Mouse (Mus musculus) bone marrow, adult 2 months (tissue): Measurements from ENCODE around the gene Gm28051.

ENCODE experiments used
- CTCF ChIP-seq: fragments of 200-500 bp; IDR thresholded peaks from 2 replicates; pipeline ENCODE4 v1.5.1; 2011; ENCODE audit warnings: low read length, control low read depth; ENCODE audit not compliant: control insufficient read depth, insufficient read depth
- POLR2A ChIP-seq: fragments of 200-500 bp; IDR thresholded peaks from 2 replicates; pipeline ENCODE4 v1.6.1; 2011; ENCODE audit warnings: low read depth, mild to moderate bottlenecking, control low read depth, low read length, borderline replicate concordance; ENCODE audit not compliant: control insufficient read depth

- TF ChIP-seq CTCF (no peak), POLR2A (no peak)
Measured at GRCm38 (mm10) chr12:102682085-102682484, 75.5 kb downstream of the Gm28051 start.
